Mouse (Mus musculus): ENCODE measurements at regions not wholly inside any gene's neighbourhood (a gene's known extent, or its start where the extent isn't known, plus 50 kb on each side); places are given as distances from the start of the nearest gene placed in this dataset.

- peak; percentile 69 to 76 for DNase-seq
Observed at GRCm38 (mm10) chr7:136379319-136379718, 515.1 kb upstream of the Mgmt start.

- DNase-seq: peak in 1 of 2 experiments; percentile 26
Observed at GRCm38 (mm10) chr7:136379741-136380140, 514.7 kb upstream of the Mgmt start.

- no peak for DNase-seq
Observed at GRCm38 (mm10) chr7:136383296-136383695, 511.1 kb upstream of the Mgmt start.

GRCm38 (mm10) chr7:136387736-136388135 is 506.7 kb upstream of the Mgmt start:
- DNase-seq: no peak

GRCm38 (mm10) chr7:136390066-136390465 is 504.3 kb upstream of the Mgmt start:
- no peak for DNase-seq

- no peak for DNase-seq
Observed at GRCm38 (mm10) chr7:136393454-136393853, 501.0 kb upstream of the Mgmt start.

GRCm38 (mm10) chr7:136395838-136396237 is 498.6 kb upstream of the Mgmt start:
- no peak for DNase-seq

GRCm38 (mm10) chr7:136397101-136397500 is 497.3 kb upstream of the Mgmt start:
- peak; percentile 35 to 41 for DNase-seq

GRCm38 (mm10) chr7:136402688-136403597 is 491.5 kb upstream of the Mgmt start:
- DNase-seq: no peak

- DNase-seq: peak in 1 of 2 experiments; percentile 23
Observed at GRCm38 (mm10) chr7:136405391-136405790, 489.0 kb upstream of the Mgmt start.

GRCm38 (mm10) chr7:136406258-136407100 is 487.9 kb upstream of the Mgmt start:
- peak; percentile 80 to 86 for DNase-seq

- DNase-seq: no peak
Observed at GRCm38 (mm10) chr7:136414808-136415207, 479.6 kb upstream of the Mgmt start.

GRCm38 (mm10) chr7:136417327-136417726 is 477.1 kb upstream of the Mgmt start:
- DNase-seq: peak in 1 of 2 experiments; percentile 12

- peak; percentile 35 to 75 for DNase-seq
Observed at GRCm38 (mm10) chr7:136423846-136424531, 470.4 kb upstream of the Mgmt start.

- peak in 1 of 2 experiments; percentile 40 for DNase-seq
Observed at GRCm38 (mm10) chr7:136427164-136427563, 467.2 kb upstream of the Mgmt start.

GRCm38 (mm10) chr7:136430085-136431011 is 464.1 kb upstream of the Mgmt start:
- peak in 1 of 2 experiments; percentile 8 for DNase-seq

- no peak for DNase-seq
Observed at GRCm38 (mm10) chr7:136433699-136434098, 460.7 kb upstream of the Mgmt start.

- DNase-seq: no peak
Observed at GRCm38 (mm10) chr7:136434510-136434909, 459.9 kb upstream of the Mgmt start.

- no peak for DNase-seq
Observed at GRCm38 (mm10) chr7:136443436-136443835, 451.0 kb upstream of the Mgmt start.

- no peak for DNase-seq
Observed at GRCm38 (mm10) chr7:136445091-136445490, 449.3 kb upstream of the Mgmt start.

- peak; percentile 8 to 27 for DNase-seq
Observed at GRCm38 (mm10) chr7:136449286-136449685, 445.1 kb upstream of the Mgmt start.

All from kidney, postnatal 36 days (tissue).